Mouse (Mus musculus) limb, embryonic 14.5 days (tissue): ENCODE results near the gene Dhx15. TPM values are rescaled to one million over a fixed set of nuclear protein-coding genes. Genes with fewer than 3 reads are reported as not detected.

Experiments
- ATAC-seq: fragments of 200-750 bp; cut with Nextera tagmentation; 2 replicates; pipeline ENCODE4 v1.8.0; 2017; ENCODE audit warnings: low read depth, moderate number of reproducible peaks, moderate TSS enrichment; ENCODE audit not compliant: low FRiP score
- DNase-seq: peaks from one replicate; pipeline ENCODE4 v3.0.0-alpha.2; 2015; ENCODE audit warnings: low spot score
- H3K27ac ChIP-seq: fragments of 300-500 bp; sonication (generic); replicated peaks from 2 replicates; pipeline ENCODE4 v1.5.1; 2014; ENCODE audit warnings: low read depth, mild to moderate bottlenecking, low read length, moderate library complexity, mixed read lengths
- H3K27me3 ChIP-seq: fragments of 300-500 bp; sonication (generic); 2 replicates; pipeline ENCODE4 v1.6.1; 2014; ENCODE audit warnings: low read length, mixed read lengths; ENCODE audit not compliant: control insufficient read depth, insufficient read depth
- H3K36me3 ChIP-seq: fragments of 300-500 bp; sonication (generic); 2 replicates; pipeline ENCODE4 v1.6.1; 2014; ENCODE audit warnings: mild to moderate bottlenecking, low read length, moderate library complexity, mixed read lengths; ENCODE audit not compliant: control insufficient read depth, insufficient read depth
- H3K4me1 ChIP-seq: fragments of 300-500 bp; sonication (generic); 2 replicates; pipeline ENCODE4 v1.6.1; 2014; ENCODE audit warnings: antibody characterized with exemption, low read length, mixed read lengths; ENCODE audit not compliant: control insufficient read depth, insufficient read depth
- H3K4me2 ChIP-seq: fragments of 300-500 bp; sonication (generic); replicated peaks from 2 replicates; pipeline ENCODE4 v1.6.1; 2014; ENCODE audit warnings: low read depth, mild to moderate bottlenecking, low read length, moderate library complexity; ENCODE audit not compliant: severe bottlenecking
- H3K4me3 ChIP-seq: fragments of 300-500 bp; sonication (generic); replicated peaks from 2 replicates; pipeline ENCODE4 v1.5.1; 2014; ENCODE audit warnings: low read length
- H3K9ac ChIP-seq: fragments of 300-500 bp; sonication (generic); 2 replicates; pipeline ENCODE4 v1.6.1; 2014; ENCODE audit warnings: mild to moderate bottlenecking, low read depth, low read length, moderate library complexity; ENCODE audit not compliant: severe bottlenecking
- H3K9me3 ChIP-seq: fragments of 300-500 bp; sonication (generic); 2 replicates; pipeline ENCODE4 v1.6.1; 2016; ENCODE audit warnings: low read length; ENCODE audit not compliant: control insufficient read depth
- POLR2A ChIP-seq: fragments of 200-500 bp; IDR thresholded peaks from 2 replicates; pipeline ENCODE4 v1.8.0; 2012; ENCODE audit warnings: inconsistent platforms, mild to moderate bottlenecking, moderate library complexity, borderline replicate concordance; ENCODE audit not compliant: insufficient read depth, insufficient read length; ENCODE audit errors: extremely low read depth
- WGBS: fragments of 180-500 bp; shearing (Covaris S2); extraction: QIAGEN DNeasy Blood & Tissue Kit; methylation state at CpG from one replicate; pipeline ENCODE4 v1.1.7; 2014; 5-methylcytosine and 5-hydroxymethylcytosine counted together
- polyA plus RNA-seq, 2 experiments: library from polyadenylated mRNA; depleted of rRNA in 1 of 2; stranded (reverse) in 1 of 2; unstranded in 1 of 2; fragments of >200 nt; fragmentation: Nextera tagmentation in 1 of 2; extraction: Ambion mirVana in 1 of 2; gene quantifications; 2 replicates each; pipeline versions ENCODE4 v1.2.1 to v1.2.3; 2012 to 2014

The Dhx15 gene
- polyA plus RNA-seq, 2 experiments, result 88.7 to 183 TPM

- ATAC-seq (no peak), DNase-seq (no peak)
- 72% methylated on average over 14 of the region's 14 CpGs for WGBS
- H3K9ac ChIP-seq, result no peak overlapping the region
- no peaks in the 10 kb centered on the region for H3K9me3 ChIP-seq
- no peak overlapping the region for H3K4me3 ChIP-seq
- H3K27ac ChIP-seq, result no peak overlapping the region
- no peaks in the 10 kb centered on the region for H3K36me3 ChIP-seq
- no peak for TF ChIP-seq POLR2A
- H3K27me3 ChIP-seq, result no peaks in the 10 kb centered on the region
- peaks cover 14% of the 10 kb centered on the region for H3K4me1 ChIP-seq
- no peak overlapping the region for H3K4me2 ChIP-seq
Measured at GRCm38 (mm10) chr5:52220013-52220804, 29.9 kb upstream of the Dhx15 start.

- no peaks in the 10 kb centered on the region for H3K27me3 ChIP-seq
- H3K4me3 ChIP-seq, result no peak overlapping the region
- H3K36me3 ChIP-seq, result no peaks in the 10 kb centered on the region
- H3K4me1 ChIP-seq, result peaks cover 14% of the 10 kb centered on the region
- DNase-seq (no peak), ATAC-seq (no peak)
- no peak overlapping the region for H3K27ac ChIP-seq
- H3K9ac ChIP-seq, result no peak overlapping the region
- 32% methylated on average over 6 of the region's 6 CpGs for whole genome bisulfite sequencing
- TF ChIP-seq POLR2A, result no peak
- H3K4me2 ChIP-seq, result peak overlapping the region; percentile 21; the same call in 1 of the 2 replicates
- H3K9me3 ChIP-seq, result no peaks in the 10 kb centered on the region
Measured at GRCm38 (mm10) chr5:52218238-52218637, 27.9 kb upstream of the Dhx15 start.

- DNase-seq, result no peak
- no peak overlapping the region for H3K9ac ChIP-seq
- no peak overlapping the region for H3K4me3 ChIP-seq
- no peak for ATAC-seq
- H3K4me1 ChIP-seq, result peaks cover 5% of the 10 kb centered on the region
- H3K27ac ChIP-seq, result no peak overlapping the region
- H3K4me2 ChIP-seq, result no peak overlapping the region
- no peaks in the 10 kb centered on the region for H3K9me3 ChIP-seq
- no peak for TF ChIP-seq POLR2A
- H3K27me3 ChIP-seq, result no peaks in the 10 kb centered on the region
- H3K36me3 ChIP-seq, result no peaks in the 10 kb centered on the region
- WGBS, result 82% methylated on average over 7 of the region's 7 CpGs
Measured at GRCm38 (mm10) chr5:52213143-52213900, 23.0 kb upstream of the Dhx15 start.

GRCm38 (mm10) chr5:52191180-52191468 is 810 bp upstream of the Dhx15 start:
- Histone ChIP-seq H3K9ac (peak overlapping the region; percentile 39), H3K36me3 (no peaks in the 10 kb centered on the region), H3K27ac (no peak overlapping the region), H3K4me2 (peak overlapping the region; percentile 53), H3K4me3 (peak overlapping the region; percentile 99), H3K4me1 (peaks cover 16% of the 10 kb centered on the region), H3K27me3 (no peaks in the 10 kb centered on the region), H3K9me3 (no peaks in the 10 kb centered on the region)
- TF ChIP-seq POLR2A, result no peak
- ATAC-seq, result no peak
- DNase-seq, result no peak
- 38% methylated on average over 1 of the region's 1 CpGs for WGBS

- peak overlapping the region; percentile 100 for H3K9ac ChIP-seq
- peak overlapping the region; percentile 99 for H3K4me3 ChIP-seq
- no peaks in the 10 kb centered on the region for H3K27me3 ChIP-seq
- H3K4me1 ChIP-seq, result peaks cover 16% of the 10 kb centered on the region
- ATAC-seq (peak; percentile 71), DNase-seq (peak; percentile 64)
- no peaks in the 10 kb centered on the region for H3K36me3 ChIP-seq
- no peak for TF ChIP-seq POLR2A
- WGBS, result 0% methylated on average over 39 of the region's 63 CpGs
- H3K4me2 ChIP-seq, result peak overlapping the region; percentile 53
- H3K9me3 ChIP-seq, result no peaks in the 10 kb centered on the region
- H3K27ac ChIP-seq, result peak overlapping the region; percentile 95
Measured at GRCm38 (mm10) chr5:52189664-52190365, 499 bp downstream of the Dhx15 start.
